ENCODE assay signal across 16 mouse cellular contexts in genomic region chr10:95257979-95258378, GRCm38 (mm10).
A peak's percentile ranks its signal among the peaks of the same experiment; 100 is the strongest.
DNase-seq lines count a peak whose midpoint lies in the region; ATAC-seq and TF ChIP-seq lines count a peak whose summit lies in the region.
"Had no signal": no experiment of that assay in that cellular context is flagged by ENCODE, and none has a peak within 500 bp of the region (broad histone marks: within the 10 kb centered on the region; RNA-seq: fewer than 3 reads in every experiment).

No protein-coding gene starts in this region.

- no peaks in the 10 kb centered on the region; the same call in 1 of the 2 replicates for H3K27me3 ChIP-seq in forebrain, postnatal 0 days (ENCODE audit: insufficient read depth, low read length)
- no peaks in the 10 kb centered on the region for H3K27me3 ChIP-seq in forebrain, embryonic 11.5 days (ENCODE audit: control insufficient read depth, insufficient read depth, low read length)
- peaks cover under 1% of the 10 kb centered on the region; the same call in 1 of the 2 replicates for H3K27me3 ChIP-seq in midbrain, postnatal 0 days (ENCODE audit: insufficient read depth, low read length)
- H3K27me3 ChIP-seq in midbrain, embryonic 15.5 days (replicated peaks) = peaks cover 6% of the 10 kb centered on the region
- H3K27me3 ChIP-seq in splenic B cell, adult 2 months (ENCODE audit: control insufficient read depth, insufficient read depth, low read length, poor library complexity, severe bottlenecking) = no peaks in the 10 kb centered on the region
- H3K27me3 ChIP-seq: embryonic facial prominence, embryonic 12.5 days; stomach, embryonic 15.5 days had no signal

- ATAC-seq in forebrain, postnatal 0 days = peak; percentile 42; the same call in 1 of the 2 replicates
- ATAC-seq in forebrain, embryonic 11.5 days (replicated peaks; ENCODE audit: low FRiP score) = no peak
- no peak for ATAC-seq in midbrain, postnatal 0 days (ENCODE audit: low FRiP score)
- ATAC-seq in midbrain, embryonic 15.5 days (replicated peaks) = no peak

- no peak for TF ChIP-seq POLR2A in brain, embryonic 14.5 days (IDR thresholded peaks at IDR 0.05; ENCODE audit: borderline replicate concordance, extremely low read depth, insufficient read depth, insufficient read length, poor library complexity, severe bottlenecking)

- no peak overlapping the region for H3K4me2 ChIP-seq in forebrain, postnatal 0 days (ENCODE audit: low read depth)
- H3K4me2 ChIP-seq in forebrain, embryonic 11.5 days (ENCODE audit: low read depth, low read length, severe bottlenecking) = no peak overlapping the region
- H3K4me2 ChIP-seq in midbrain, postnatal 0 days (ENCODE audit: low read depth, low read length, poor library complexity, severe bottlenecking) = no peak overlapping the region
- no peak overlapping the region for H3K4me2 ChIP-seq in midbrain, embryonic 15.5 days
- H3K4me2 ChIP-seq: embryonic facial prominence, embryonic 12.5 days; neural tube, embryonic 12.5 days; stomach, embryonic 15.5 days had no signal

- TF ChIP-seq CTCF in forebrain, postnatal 0 days (IDR thresholded peaks at IDR 0.05; ENCODE audit: low read depth) = peak; percentile 42
- TF ChIP-seq CTCF in midbrain, postnatal 0 days (IDR thresholded peaks at IDR 0.05) = peak; percentile 53
- TF ChIP-seq CTCF in brain, embryonic 14.5 days (IDR thresholded peaks at IDR 0.05; ENCODE audit: borderline replicate concordance, extremely low read depth, insufficient read depth, insufficient read length) = peak; percentile 8; the same call in 1 of the 2 replicates

- intact Hi-C loops in left cerebral cortex, postnatal 14 days (cut with DNase I) = no loop called here

- WGBS in forebrain, postnatal 0 days = 56% methylated on average over 8 of the region's 8 CpGs
- 68% methylated on average over 8 of the region's 8 CpGs for WGBS in forebrain, embryonic 11.5 days
- WGBS in midbrain, postnatal 0 days = 55% methylated on average over 8 of the region's 8 CpGs
- WGBS in midbrain, embryonic 15.5 days = 63% methylated on average over 8 of the region's 8 CpGs

- H3K36me3 ChIP-seq in forebrain, postnatal 0 days (ENCODE audit: insufficient read depth) = no peaks in the 10 kb centered on the region
- no peaks in the 10 kb centered on the region for H3K36me3 ChIP-seq in forebrain, embryonic 11.5 days (ENCODE audit: control insufficient read depth, insufficient read depth, low read length)
- no peaks in the 10 kb centered on the region for H3K36me3 ChIP-seq in midbrain, postnatal 0 days (ENCODE audit: insufficient read depth, low read length)
- no peaks in the 10 kb centered on the region for H3K36me3 ChIP-seq in midbrain, embryonic 15.5 days (replicated peaks)
- H3K36me3 ChIP-seq in splenic B cell, adult 2 months (ENCODE audit: control insufficient read depth, insufficient read depth, low read length, poor library complexity, severe bottlenecking) = no peaks in the 10 kb centered on the region
- H3K36me3 ChIP-seq: embryonic facial prominence, embryonic 12.5 days; neural tube, embryonic 12.5 days; stomach, embryonic 15.5 days had no signal

- DNase-seq in forebrain, postnatal 0 days = peak; percentile 26
- DNase-seq in forebrain, embryonic 11.5 days (ENCODE audit: low spot score) = no peak
- peak; percentile 73 for DNase-seq in midbrain, postnatal 0 days (ENCODE audit: low spot score)
- no peak for DNase-seq in brain, embryonic 14.5 days (ENCODE audit: low read depth)
- peak; percentile 80 for DNase-seq in splenic B cell, adult 2 months (ENCODE audit: low read depth, low spot score)
- no peak for DNase-seq in left cerebral cortex, postnatal 14 days (ENCODE audit: low spot score in 2 of 2)
- DNase-seq in right cerebral cortex, postnatal 14 days = no peak
- DNase-seq: kidney, postnatal 14 days had no signal

- H3K4me1 ChIP-seq in forebrain, postnatal 0 days (ENCODE audit: insufficient read depth) = peaks cover 12% of the 10 kb centered on the region
- H3K4me1 ChIP-seq in forebrain, embryonic 11.5 days (replicated peaks; ENCODE audit: control insufficient read depth, insufficient read depth, low read length) = peaks cover 8% of the 10 kb centered on the region; the same call in 1 of the 2 replicates
- H3K4me1 ChIP-seq in midbrain, postnatal 0 days (ENCODE audit: insufficient read depth, low read length) = 0 out of 2 replicates have a peak, but pooled peaks cover 3% of the 10 kb centered on the region
- H3K4me1 ChIP-seq in midbrain, embryonic 15.5 days = peaks cover 27% of the 10 kb centered on the region; the same call in 1 of the 2 replicates

- no peaks in the 10 kb centered on the region for H3K9me3 ChIP-seq in forebrain, postnatal 0 days (ENCODE audit: low read length)
- H3K9me3 ChIP-seq in forebrain, embryonic 11.5 days (ENCODE audit: control insufficient read depth, low read length) = no peaks in the 10 kb centered on the region
- H3K9me3 ChIP-seq in midbrain, postnatal 0 days (ENCODE audit: low read length) = no peaks in the 10 kb centered on the region
- no peaks in the 10 kb centered on the region for H3K9me3 ChIP-seq in midbrain, embryonic 15.5 days
- H3K9me3 ChIP-seq: embryonic facial prominence, embryonic 12.5 days; G1E; megakaryocyte, embryonic 14.5 days; neural tube, embryonic 12.5 days; stomach, embryonic 15.5 days had no signal

- H3K4me3 ChIP-seq in forebrain, postnatal 0 days (ENCODE audit: low read depth, low read length) = no peak overlapping the region
- no peak overlapping the region for H3K4me3 ChIP-seq in forebrain, embryonic 11.5 days (ENCODE audit: low read depth, low read length)
- H3K4me3 ChIP-seq in midbrain, postnatal 0 days (ENCODE audit: low read depth, low read length) = no peak overlapping the region
- H3K4me3 ChIP-seq in midbrain, embryonic 15.5 days = no peak overlapping the region
- H3K4me3 ChIP-seq: embryonic facial prominence, embryonic 12.5 days; left cerebral cortex, adult 2 months; megakaryocyte, embryonic 14.5 days; neural tube, embryonic 12.5 days; stomach, embryonic 15.5 days had no signal

- no peak overlapping the region for H3K9ac ChIP-seq in forebrain, postnatal 0 days
- H3K9ac ChIP-seq in forebrain, embryonic 11.5 days (ENCODE audit: low read length) = no peak overlapping the region
- no peak overlapping the region for H3K9ac ChIP-seq in midbrain, postnatal 0 days (replicated peaks; ENCODE audit: low read length, poor library complexity, severe bottlenecking)
- no peak overlapping the region for H3K9ac ChIP-seq in midbrain, embryonic 15.5 days
- H3K9ac ChIP-seq: embryonic facial prominence, embryonic 12.5 days; liver, embryonic 14.5 days; neural tube, embryonic 12.5 days; stomach, embryonic 15.5 days had no signal

- no peak overlapping the region for H3K27ac ChIP-seq in forebrain, postnatal 0 days (ENCODE audit: low read depth, low read length)
- no peak overlapping the region for H3K27ac ChIP-seq in forebrain, embryonic 11.5 days (ENCODE audit: low read depth, low read length)
- no peak overlapping the region for H3K27ac ChIP-seq in midbrain, postnatal 0 days (ENCODE audit: low read depth, low read length)
- H3K27ac ChIP-seq in midbrain, embryonic 15.5 days = no peak overlapping the region
- H3K27ac ChIP-seq: embryonic facial prominence, embryonic 12.5 days; left cerebral cortex, adult 2 months; liver, embryonic 14.5 days; neural tube, embryonic 12.5 days; stomach, embryonic 15.5 days had no signal

Comparison
In these comparisons a context has a peak if more than half of its experiments do, and no peak if none do; other contexts are left out.
1. DNase-seq: peak in forebrain, postnatal 0 days (single experiment), midbrain, postnatal 0 days (single experiment) and splenic B cell, adult 2 months (single experiment); none in forebrain, embryonic 11.5 days (single experiment), brain, embryonic 14.5 days (single experiment), left cerebral cortex, postnatal 14 days (0 of 2) and right cerebral cortex, postnatal 14 days (single experiment).
2. Peak in every context shown above with its lines, with median percentiles within 50 percentile points of each other: CTCF ChIP-seq.